Mouse (Mus musculus) embryo, embryonic 11.5 days (tissue): ENCODE results near the gene S100a3.
A peak's percentile ranks its signal among the peaks of the same experiment; 100 is the strongest.

Source experiments
- DNase-seq: peaks from one replicate; pipeline ENCODE4 v3.0.0-alpha.2; 2012; ENCODE audit warnings: low read depth, low spot score

S100a3 gene

GRCm38 (mm10) chr3:90560008-90560628 lies at the start of gene S100a3:
TSS of gene S100a3 (plus strand) at chr3:90560578.
- no peak for DNase-seq

GRCm38 (mm10) chr3:90512276-90512675 lies 48.1 kb upstream of the S100a3 start:
- DNase-seq = no peak

- DNase-seq = no peak
Measured at GRCm38 (mm10) chr3:90512948-90513642, 47.3 kb upstream of the S100a3 start.

GRCm38 (mm10) chr3:90513796-90514590 lies 46.4 kb upstream of the S100a3 start, which contains the start of the genes S100a1 and S100a13:
TSS of gene S100a1 (minus strand) at chr3:90514392.
TSS of gene S100a13 (plus strand) at chr3:90514435.
- DNase-seq = peak; percentile 20

- peak; percentile 36 for DNase-seq
Measured at GRCm38 (mm10) chr3:90514691-90515090, 45.7 kb upstream of the S100a3 start.

GRCm38 (mm10) chr3:90515242-90515641 lies 45.1 kb upstream of the S100a3 start:
- DNase-seq = no peak

- DNase-seq = no peak
Measured at GRCm38 (mm10) chr3:90515789-90516188, 44.6 kb upstream of the S100a3 start.

- no peak for DNase-seq
Measured at GRCm38 (mm10) chr3:90517711-90518110, 42.7 kb upstream of the S100a3 start.

GRCm38 (mm10) chr3:90525421-90525820 lies 35.0 kb upstream of the S100a3 start:
- no peak for DNase-seq

- no peak for DNase-seq
Measured at GRCm38 (mm10) chr3:90526076-90526475, 34.3 kb upstream of the S100a3 start.

- DNase-seq = no peak
Measured at GRCm38 (mm10) chr3:90526580-90526979, 33.8 kb upstream of the S100a3 start, which contains the start of gene S100a14. TSS of gene S100a14 (plus strand) at chr3:90526856.

- no peak for DNase-seq
Measured at GRCm38 (mm10) chr3:90527291-90527873, 33.0 kb upstream of the S100a3 start.

- no peak for DNase-seq
Measured at GRCm38 (mm10) chr3:90531713-90532112, 28.7 kb upstream of the S100a3 start.

GRCm38 (mm10) chr3:90535446-90535845 lies 24.9 kb upstream of the S100a3 start:
- no peak for DNase-seq

- DNase-seq = no peak
Measured at GRCm38 (mm10) chr3:90537141-90537904, 23.1 kb upstream of the S100a3 start, which contains the start of gene S100a16. TSS of gene S100a16 (plus strand) at chr3:90537254.

GRCm38 (mm10) chr3:90537905-90538296 lies 22.5 kb upstream of the S100a3 start:
- DNase-seq = no peak

GRCm38 (mm10) chr3:90540904-90541303 lies 19.5 kb upstream of the S100a3 start:
- DNase-seq = no peak

- DNase-seq = no peak
Measured at GRCm38 (mm10) chr3:90549676-90550420, 10.5 kb upstream of the S100a3 start.

- DNase-seq = no peak
Measured at GRCm38 (mm10) chr3:90550421-90550790, 10.0 kb upstream of the S100a3 start.

GRCm38 (mm10) chr3:90552231-90552630 lies 8.1 kb upstream of the S100a3 start:
- no peak for DNase-seq
